Mouse (Mus musculus): Measurements from ENCODE around the gene Ubqln4. TPM values are rescaled to one million over a fixed set of nuclear protein-coding genes. Genes with fewer than 3 reads are reported as not detected.

Ubqln4 gene
- total RNA-seq (2021) = 10 to 100 TPM; 77.3 to 81.8 TPM
- long read RNA-seq, experiment 1, transcript Ubqln4-201 (11 exons, 3,330 nt) = major isoform, 51 of 82 reads
- long read RNA-seq, experiment 1, partial matches to known transcripts = 20 of 82 reads
- long read RNA-seq, experiment 1, other reads (novel, unspliced or antisense) = 11 of 82 reads
- long read RNA-seq, experiment 2, transcript Ubqln4-201 (11 exons, 3,330 nt) = major isoform, 63 of 108 reads
- long read RNA-seq, experiment 2, partial matches to known transcripts = 31 of 108 reads
- long read RNA-seq, experiment 2, other reads (novel, unspliced or antisense) = 14 of 108 reads

GRCm38 (mm10) chr3:88553525-88553879 lies at the start of gene Ubqln4:
TSS of gene Ubqln4 (plus strand) at chr3:88553758.
- peak; percentile 89 to 90 for DNase-seq (ENCODE audit: low spot score in 2 of 2)

GRCm38 (mm10) chr3:88503881-88504746 lies 49.4 kb upstream of the Ubqln4 start:
- DNase-seq (ENCODE audit: low spot score in 2 of 2) = no peak

- no peak for DNase-seq (ENCODE audit: low spot score in 2 of 2)
Observed at GRCm38 (mm10) chr3:88505081-88505480, 48.5 kb upstream of the Ubqln4 start.

DNA sequence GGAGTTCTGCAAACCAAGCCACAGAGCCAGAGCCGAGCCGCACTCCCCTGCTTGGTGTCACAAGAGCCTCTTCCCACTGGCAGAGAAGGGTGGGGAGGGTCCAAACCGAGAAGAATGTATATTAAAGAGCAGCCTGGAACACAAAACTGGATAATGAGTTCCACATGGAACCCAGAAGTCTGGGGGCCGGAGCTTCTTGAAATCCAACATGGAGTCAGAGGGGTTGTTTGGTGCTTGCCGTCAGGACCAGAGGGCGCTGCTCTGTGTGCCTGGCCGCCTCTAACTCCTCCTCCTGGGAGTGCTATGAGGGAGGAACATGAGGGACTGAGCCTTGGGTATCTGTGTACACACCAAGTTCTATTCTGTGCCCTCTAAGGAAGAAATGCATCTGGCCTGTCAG lies 47.8 kb upstream of the Ubqln4 start:
- DNase-seq (ENCODE audit: low spot score in 2 of 2) = no peak

- no peak for DNase-seq (ENCODE audit: low spot score in 2 of 2)
Observed at GRCm38 (mm10) chr3:88509250-88509649, 44.3 kb upstream of the Ubqln4 start.

GRCm38 (mm10) chr3:88509692-88510420 lies 43.7 kb upstream of the Ubqln4 start, which contains the start of gene Lmna:
TSS of gene Lmna (minus strand) at chr3:88509956.
- peak; percentile 86 to 92 for DNase-seq (ENCODE audit: low spot score in 2 of 2)

GRCm38 (mm10) chr3:88510421-88511289 lies 42.9 kb upstream of the Ubqln4 start:
- no peak for DNase-seq (ENCODE audit: low spot score in 2 of 2)

GRCm38 (mm10) chr3:88511559-88511958 lies 42.0 kb upstream of the Ubqln4 start:
- no peak for DNase-seq (ENCODE audit: low spot score in 2 of 2)

GRCm38 (mm10) chr3:88512141-88512895 lies 41.2 kb upstream of the Ubqln4 start:
- no peak for DNase-seq (ENCODE audit: low spot score in 2 of 2)

DNA sequence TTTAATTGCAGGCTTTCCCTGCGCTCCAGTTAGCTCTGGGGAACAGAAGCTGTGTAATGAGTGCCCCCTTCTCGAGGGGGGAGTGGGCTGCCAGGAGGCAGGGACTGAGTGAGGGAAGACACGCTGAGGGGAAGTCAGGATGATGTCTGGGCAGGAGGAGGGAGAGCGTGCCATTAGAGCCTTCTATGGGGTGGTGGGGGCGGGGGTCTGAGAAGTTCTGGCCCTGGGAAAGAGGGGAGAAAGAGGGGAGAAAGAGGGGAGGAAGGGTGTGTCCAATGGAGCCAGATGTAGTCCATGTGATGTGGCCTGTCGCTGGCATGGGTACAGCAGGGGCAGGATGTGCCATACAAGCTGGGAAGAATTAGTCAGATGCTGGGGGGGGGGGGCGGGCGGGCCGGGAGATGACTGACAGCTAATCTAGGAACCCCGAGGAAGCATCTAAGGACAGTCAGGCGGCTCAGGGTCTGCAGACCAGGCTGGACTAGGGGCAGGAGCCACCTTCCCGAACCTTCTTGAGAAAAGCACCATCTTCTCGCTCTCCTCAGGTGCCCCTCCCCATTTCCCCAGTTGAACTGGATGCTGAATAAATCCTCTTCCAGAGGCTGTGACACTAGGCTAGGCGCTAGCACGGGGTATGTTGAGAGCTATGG lies 40.5 kb upstream of the Ubqln4 start:
- no peak for DNase-seq (ENCODE audit: low spot score in 2 of 2)

GRCm38 (mm10) chr3:88513546-88514115 lies 39.9 kb upstream of the Ubqln4 start:
- no peak for DNase-seq (ENCODE audit: low spot score in 2 of 2)

DNA sequence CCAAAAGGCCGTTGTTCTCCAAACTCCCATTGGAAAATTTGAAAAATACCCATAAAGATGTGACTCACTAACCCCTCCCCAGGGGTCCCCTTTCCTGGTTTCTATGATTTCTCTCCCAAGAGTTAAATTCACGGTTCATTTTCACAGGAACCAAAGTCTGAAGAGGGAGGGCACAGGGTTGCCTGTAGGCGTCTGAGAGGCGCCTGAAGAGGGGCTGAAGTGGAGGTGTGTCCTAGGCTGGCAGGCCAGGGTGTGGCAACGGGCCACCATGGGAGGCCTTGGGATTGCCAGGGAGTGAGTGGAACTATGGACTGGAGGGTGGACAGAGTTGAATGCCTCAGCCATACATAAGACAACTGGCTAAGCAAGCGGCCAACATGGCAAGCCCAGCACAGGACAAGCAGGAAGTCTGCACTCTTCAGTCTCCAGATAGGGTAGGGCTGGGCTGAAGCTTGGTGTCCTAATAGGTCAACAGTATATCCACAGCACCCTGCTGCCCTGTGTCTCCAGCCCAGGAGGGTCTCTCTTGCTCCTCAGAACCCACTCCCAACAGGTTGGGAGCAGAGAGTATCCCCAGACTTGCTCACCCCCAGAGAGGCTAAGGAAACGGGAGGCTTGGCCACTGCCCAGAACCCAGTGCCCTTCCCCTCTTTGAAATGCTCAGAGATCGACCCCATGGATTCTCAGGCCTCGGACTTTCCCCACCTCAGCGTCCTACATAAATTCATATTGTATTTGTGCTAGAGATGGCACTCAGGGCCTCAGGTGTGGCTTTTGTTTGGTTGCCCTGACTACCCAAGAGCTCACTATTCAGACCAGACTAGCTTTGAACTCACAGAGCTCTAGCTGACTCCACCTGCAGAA lies 39.1 kb upstream of the Ubqln4 start:
- no peak for DNase-seq (ENCODE audit: low spot score in 2 of 2)

- no peak for DNase-seq (ENCODE audit: low spot score in 2 of 2)
Observed at GRCm38 (mm10) chr3:88515095-88515386, 38.5 kb upstream of the Ubqln4 start.

- DNase-seq (ENCODE audit: low spot score in 2 of 2) = no peak
Observed at GRCm38 (mm10) chr3:88516407-88516806, 37.2 kb upstream of the Ubqln4 start.

- DNase-seq (ENCODE audit: low spot score in 2 of 2) = no peak
Observed at GRCm38 (mm10) chr3:88518411-88518810, 35.1 kb upstream of the Ubqln4 start.

DNA sequence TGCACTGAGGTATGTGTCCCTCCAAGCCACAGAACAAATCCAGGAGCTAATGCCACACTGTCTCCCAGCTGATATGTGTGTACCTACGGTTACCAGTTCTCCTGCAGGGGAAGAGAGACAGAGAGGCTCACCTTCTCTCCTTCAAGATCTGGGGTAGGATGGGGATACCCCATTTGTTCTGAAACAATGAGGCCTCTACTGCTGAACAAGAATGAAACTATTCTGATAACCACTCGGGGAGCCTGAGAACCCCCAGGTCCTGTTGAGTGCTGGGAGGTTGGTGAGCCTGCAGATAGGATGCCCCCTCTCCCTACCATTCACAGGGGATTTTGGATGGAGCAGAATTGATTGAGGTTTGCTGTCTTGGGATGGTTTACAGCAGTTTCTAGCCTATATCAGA lies 33.5 kb upstream of the Ubqln4 start:
- no peak for DNase-seq (ENCODE audit: low spot score in 2 of 2)

- no peak for DNase-seq (ENCODE audit: low spot score in 2 of 2)
Observed at GRCm38 (mm10) chr3:88521156-88521555, 32.4 kb upstream of the Ubqln4 start.

GRCm38 (mm10) chr3:88521803-88522331 lies 31.7 kb upstream of the Ubqln4 start:
- no peak for DNase-seq (ENCODE audit: low spot score in 2 of 2)

All from layer of hippocampus, postnatal 14 days (tissue).